Mouse (Mus musculus): ENCODE measurements around the gene Zmiz1. TPM values are rescaled to one million over a fixed set of nuclear protein-coding genes. Genes with fewer than 3 reads are reported as not detected.
A peak's percentile ranks its signal among the peaks of the same experiment; 100 is the strongest.

Zmiz1 gene
- 24.0 and 26.3 TPM in 2 replicates for polyA plus RNA-seq (2015; fragmentation: Nextera tagmentation; extraction: Ambion mirVana)

GRCm38 (mm10) chr14:25459016-25459393 is at the start of gene Zmiz1:
TSS of gene Zmiz1 (plus strand) at chr14:25459185.
- WGBS = under 1% methylated on average over 42 of the region's 42 CpGs
- peak within 1 kb of the TSS; percentile 96 for H3K9ac ChIP-seq (ENCODE audit: low read length)

DNA sequence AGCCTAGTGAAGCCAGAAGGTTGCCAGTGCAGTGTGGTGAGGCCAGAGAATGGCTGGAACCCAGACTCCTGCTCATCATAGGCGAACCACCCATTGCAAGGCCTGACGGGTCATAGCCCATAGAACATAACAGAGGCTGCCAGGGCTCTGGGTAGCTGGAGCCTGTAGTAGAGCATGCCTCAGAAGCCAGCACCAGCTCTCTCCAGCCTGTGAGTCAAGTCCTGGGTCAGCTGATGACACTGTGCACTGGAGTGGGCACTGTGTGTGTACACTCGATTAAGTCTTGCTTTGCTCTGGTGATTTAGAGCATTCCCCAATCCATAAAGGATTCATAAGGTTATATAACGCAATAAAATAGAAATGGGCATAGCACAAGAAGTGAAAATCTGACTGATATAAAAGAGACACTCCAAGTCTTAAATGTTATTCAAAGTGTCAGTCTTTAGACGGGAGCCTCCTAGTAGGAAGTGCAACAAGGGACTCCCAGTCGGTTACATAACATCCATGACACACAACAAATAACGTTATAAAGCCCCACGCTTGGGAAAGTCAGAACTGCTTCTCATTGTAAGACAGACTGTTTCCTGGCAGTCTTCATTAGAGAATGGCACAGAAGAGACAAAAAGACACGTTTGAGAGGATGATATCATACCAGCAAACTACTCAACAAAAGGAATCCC is 47.0 kb upstream of the Zmiz1 start:
- 84% methylated on average over 9 of the region's 9 CpGs for WGBS
- H3K4me1 ChIP-seq (ENCODE audit: control insufficient read depth, insufficient read depth, low read length) = no peaks in the 10 kb centered on the region; the same call in 1 of the 2 replicates
- no peak overlapping the region for H3K4me2 ChIP-seq (ENCODE audit: low read depth, low read length)
- no peak for ATAC-seq (ENCODE audit: insufficient read depth, low FRiP score)
- no peak overlapping the region for H3K4me3 ChIP-seq (replicated peaks; ENCODE audit: low read length)
- H3K27me3 ChIP-seq (ENCODE audit: control insufficient read depth, insufficient read depth, low read length) = no peaks in the 10 kb centered on the region
- no peaks in the 10 kb centered on the region for H3K9me3 ChIP-seq (replicated peaks; ENCODE audit: control insufficient read depth, low read length)
- no peak overlapping the region for H3K9ac ChIP-seq (ENCODE audit: low read length)
- H3K27ac ChIP-seq (ENCODE audit: low read length) = no peak overlapping the region
- no peaks in the 10 kb centered on the region for H3K36me3 ChIP-seq (ENCODE audit: control insufficient read depth, insufficient read depth, low read length)

More at GRCm38 (mm10) chr14:25459016-25459393, at the start of gene Zmiz1:
- peak; percentile 60 for ATAC-seq (ENCODE audit: insufficient read depth, low FRiP score)
- H3K27ac ChIP-seq (ENCODE audit: low read length) = peak within 1 kb of the TSS; percentile 99
- H3K27me3 ChIP-seq (ENCODE audit: control insufficient read depth, insufficient read depth, low read length) = no peaks in the 10 kb centered on the region
- H3K4me3 ChIP-seq (replicated peaks; ENCODE audit: low read length) = peak within 1 kb of the TSS; percentile 89
- peak within 1 kb of the TSS; percentile 96 for H3K4me2 ChIP-seq (ENCODE audit: low read depth, low read length)
- H3K36me3 ChIP-seq (ENCODE audit: control insufficient read depth, insufficient read depth, low read length) = no peaks in the 10 kb centered on the region
- peaks cover 40% of the 10 kb centered on the region for H3K4me1 ChIP-seq (ENCODE audit: control insufficient read depth, insufficient read depth, low read length)
- no peaks in the 10 kb centered on the region for H3K9me3 ChIP-seq (replicated peaks; ENCODE audit: control insufficient read depth, low read length)

GRCm38 (mm10) chr14:25412811-25413210 is 46.2 kb upstream of the Zmiz1 start:
- Histone ChIP-seq H3K27ac (ENCODE audit: low read length) (no peak overlapping the region), H3K4me1 (ENCODE audit: control insufficient read depth, insufficient read depth, low read length) (no peaks in the 10 kb centered on the region; the same call in 1 of the 2 replicates), H3K36me3 (ENCODE audit: control insufficient read depth, insufficient read depth, low read length) (no peaks in the 10 kb centered on the region), H3K4me3 (replicated peaks; ENCODE audit: low read length) (no peak overlapping the region), H3K9me3 (replicated peaks; ENCODE audit: control insufficient read depth, low read length) (no peaks in the 10 kb centered on the region), H3K4me2 (ENCODE audit: low read depth, low read length) (no peak overlapping the region), H3K27me3 (ENCODE audit: control insufficient read depth, insufficient read depth, low read length) (no peaks in the 10 kb centered on the region), H3K9ac (ENCODE audit: low read length) (no peak overlapping the region)
- 98% methylated on average over 10 of the region's 10 CpGs for WGBS
- no peak for ATAC-seq (ENCODE audit: insufficient read depth, low FRiP score)

DNA sequence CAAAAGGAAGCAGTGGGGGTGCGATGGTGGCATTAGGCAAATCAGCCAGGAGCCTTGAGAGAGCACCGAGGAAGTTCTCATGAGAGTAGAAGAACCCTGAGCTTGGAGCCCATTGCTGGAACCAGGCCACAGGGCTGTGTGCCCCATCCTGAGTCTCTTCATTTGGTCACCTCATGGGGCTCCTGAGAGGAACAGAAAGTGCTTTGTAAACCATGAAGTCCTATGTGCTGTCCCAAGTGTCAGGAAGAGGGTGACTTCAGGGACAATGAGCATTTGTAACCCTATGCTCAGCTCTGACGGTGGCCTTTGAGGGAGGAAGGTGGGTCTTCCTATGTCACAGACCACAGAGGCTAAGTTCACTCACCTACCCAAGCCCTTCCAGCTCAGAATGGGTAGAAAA is 45.5 kb upstream of the Zmiz1 start:
- Histone ChIP-seq H3K27ac (ENCODE audit: low read length) (no peak overlapping the region), H3K36me3 (ENCODE audit: control insufficient read depth, insufficient read depth, low read length) (no peaks in the 10 kb centered on the region), H3K4me1 (ENCODE audit: control insufficient read depth, insufficient read depth, low read length) (no peaks in the 10 kb centered on the region; the same call in 1 of the 2 replicates), H3K4me2 (ENCODE audit: low read depth, low read length) (no peak overlapping the region), H3K27me3 (ENCODE audit: control insufficient read depth, insufficient read depth, low read length) (no peaks in the 10 kb centered on the region), H3K4me3 (replicated peaks; ENCODE audit: low read length) (no peak overlapping the region), H3K9me3 (replicated peaks; ENCODE audit: control insufficient read depth, low read length) (no peaks in the 10 kb centered on the region), H3K9ac (ENCODE audit: low read length) (no peak overlapping the region)
- no peak for ATAC-seq (ENCODE audit: insufficient read depth, low FRiP score)
- 65% methylated on average over 3 of the region's 3 CpGs for WGBS

GRCm38 (mm10) chr14:25414115-25414514 is 44.9 kb upstream of the Zmiz1 start:
- ATAC-seq (ENCODE audit: insufficient read depth, low FRiP score) = no peak
- H3K4me2 ChIP-seq (ENCODE audit: low read depth, low read length) = no peak overlapping the region
- no peaks in the 10 kb centered on the region; the same call in 1 of the 2 replicates for H3K4me1 ChIP-seq (ENCODE audit: control insufficient read depth, insufficient read depth, low read length)
- H3K9me3 ChIP-seq (replicated peaks; ENCODE audit: control insufficient read depth, low read length) = no peaks in the 10 kb centered on the region
- H3K4me3 ChIP-seq (replicated peaks; ENCODE audit: low read length) = no peak overlapping the region
- H3K36me3 ChIP-seq (ENCODE audit: control insufficient read depth, insufficient read depth, low read length) = no peaks in the 10 kb centered on the region
- WGBS = 58% methylated on average over 4 of the region's 4 CpGs
- H3K27ac ChIP-seq (ENCODE audit: low read length) = no peak overlapping the region
- no peak overlapping the region for H3K9ac ChIP-seq (ENCODE audit: low read length)
- H3K27me3 ChIP-seq (ENCODE audit: control insufficient read depth, insufficient read depth, low read length) = no peaks in the 10 kb centered on the region

DNA sequence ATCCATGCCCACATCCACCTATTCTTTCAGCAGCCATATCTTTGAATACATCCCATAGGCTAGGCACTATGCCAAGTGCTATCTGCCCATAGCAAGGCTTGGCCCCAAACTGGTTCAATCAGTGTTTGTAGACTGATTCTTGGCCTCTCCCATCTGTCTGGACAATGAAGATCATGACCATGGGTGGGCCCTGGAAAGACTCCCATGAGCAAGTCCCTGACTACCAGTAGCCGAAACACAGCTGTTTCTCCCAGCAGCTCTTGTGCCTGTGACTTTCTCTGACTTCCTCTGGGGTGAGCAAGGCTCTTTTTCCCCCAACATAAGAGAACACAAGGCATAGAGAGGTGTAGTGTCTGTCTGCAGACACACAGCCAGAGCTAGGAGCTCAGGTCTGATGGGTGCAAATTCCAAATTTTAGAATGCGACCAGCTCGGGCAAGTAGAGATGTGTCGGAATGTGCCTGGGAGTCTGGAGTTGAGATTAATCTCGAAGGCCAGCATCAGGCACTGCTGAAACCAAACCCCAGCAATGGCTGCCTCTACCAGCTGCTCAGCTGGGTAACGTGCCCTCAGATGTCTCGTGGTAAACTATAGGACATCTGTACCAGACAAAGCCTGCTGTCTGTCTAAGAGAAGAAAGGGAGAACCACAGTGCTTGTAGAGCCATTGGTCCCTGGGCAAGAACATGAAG is 38.8 kb upstream of the Zmiz1 start:
- 69% methylated on average over 7 of the region's 7 CpGs for WGBS
- Histone ChIP-seq H3K4me2 (ENCODE audit: low read depth, low read length) (no peak overlapping the region), H3K9me3 (replicated peaks; ENCODE audit: control insufficient read depth, low read length) (no peaks in the 10 kb centered on the region), H3K27me3 (ENCODE audit: control insufficient read depth, insufficient read depth, low read length) (no peaks in the 10 kb centered on the region), H3K36me3 (ENCODE audit: control insufficient read depth, insufficient read depth, low read length) (no peaks in the 10 kb centered on the region), H3K4me3 (replicated peaks; ENCODE audit: low read length) (no peak overlapping the region), H3K9ac (ENCODE audit: low read length) (no peak overlapping the region), H3K27ac (ENCODE audit: low read length) (no peak overlapping the region), H3K4me1 (ENCODE audit: control insufficient read depth, insufficient read depth, low read length) (peaks cover 37% of the 10 kb centered on the region)
- no peak for ATAC-seq (ENCODE audit: insufficient read depth, low FRiP score)

- Histone ChIP-seq H3K27ac (ENCODE audit: low read length) (peak overlapping the region; percentile 83), H3K9ac (ENCODE audit: low read length) (peak overlapping the region; percentile 49), H3K4me2 (ENCODE audit: low read depth, low read length) (no peak overlapping the region), H3K4me3 (replicated peaks; ENCODE audit: low read length) (no peak overlapping the region), H3K27me3 (ENCODE audit: control insufficient read depth, insufficient read depth, low read length) (no peaks in the 10 kb centered on the region), H3K4me1 (ENCODE audit: control insufficient read depth, insufficient read depth, low read length) (peaks cover 37% of the 10 kb centered on the region), H3K36me3 (ENCODE audit: control insufficient read depth, insufficient read depth, low read length) (no peaks in the 10 kb centered on the region), H3K9me3 (replicated peaks; ENCODE audit: control insufficient read depth, low read length) (no peaks in the 10 kb centered on the region)
- ATAC-seq (ENCODE audit: insufficient read depth, low FRiP score) = 0 out of 2 replicates have a peak, but pooled peaks have one; percentile 23
- WGBS = 87% methylated on average over 1 of the region's 1 CpGs
Measured at GRCm38 (mm10) chr14:25420987-25421386, 38.0 kb upstream of the Zmiz1 start.

- peak; percentile 84 for ATAC-seq (ENCODE audit: insufficient read depth, low FRiP score)
- Histone ChIP-seq H3K36me3 (ENCODE audit: control insufficient read depth, insufficient read depth, low read length) (no peaks in the 10 kb centered on the region), H3K4me1 (ENCODE audit: control insufficient read depth, insufficient read depth, low read length) (peaks cover 37% of the 10 kb centered on the region), H3K27ac (ENCODE audit: low read length) (peak overlapping the region; percentile 83), H3K4me2 (ENCODE audit: low read depth, low read length) (no peak overlapping the region), H3K27me3 (ENCODE audit: control insufficient read depth, insufficient read depth, low read length) (no peaks in the 10 kb centered on the region), H3K9ac (ENCODE audit: low read length) (peak overlapping the region; percentile 49), H3K4me3 (replicated peaks; ENCODE audit: low read length) (no peak overlapping the region), H3K9me3 (replicated peaks; ENCODE audit: control insufficient read depth, low read length) (no peaks in the 10 kb centered on the region)
- 24% methylated on average over 13 of the region's 13 CpGs for WGBS
Measured at GRCm38 (mm10) chr14:25421596-25422001, 37.4 kb upstream of the Zmiz1 start.

- WGBS = 45% methylated on average over 1 of the region's 1 CpGs
Measured at GRCm38 (mm10) chr14:25422946-25423345, 36.0 kb upstream of the Zmiz1 start.

More at GRCm38 (mm10) chr14:25422946-25423345, 36.0 kb upstream of the Zmiz1 start:
- no peak for ATAC-seq (ENCODE audit: insufficient read depth, low FRiP score)
- Histone ChIP-seq H3K27ac (ENCODE audit: low read length) (no peak overlapping the region), H3K4me3 (replicated peaks; ENCODE audit: low read length) (no peak overlapping the region), H3K27me3 (ENCODE audit: control insufficient read depth, insufficient read depth, low read length) (no peaks in the 10 kb centered on the region), H3K4me1 (ENCODE audit: control insufficient read depth, insufficient read depth, low read length) (peaks cover 37% of the 10 kb centered on the region), H3K9ac (ENCODE audit: low read length) (no peak overlapping the region), H3K36me3 (ENCODE audit: control insufficient read depth, insufficient read depth, low read length) (no peaks in the 10 kb centered on the region), H3K9me3 (replicated peaks; ENCODE audit: control insufficient read depth, low read length) (no peaks in the 10 kb centered on the region), H3K4me2 (ENCODE audit: low read depth, low read length) (no peak overlapping the region)

All from stomach, embryonic 16.5 days (tissue).